8 mouse cellular contexts compared by ENCODE assay signal in genomic region chr7:128417930-128418779, GRCm38 (mm10). TPM values are rescaled to one million over a fixed set of nuclear protein-coding genes. Genes with fewer than 3 reads are reported as not detected.
DNase-seq lines count a peak whose midpoint lies in the region; ATAC-seq and TF ChIP-seq lines count a peak whose summit lies in the region.

Gene Rgs10 (minus strand): TSS chr7:128418758.

- DNase-seq in MEL (ENCODE audit: low read depth, low spot score) = peak; percentile 70
- DNase-seq in cerebellum, adult 9-11 months = peak; percentile 11
- peak; percentile 13 to 27 for DNase-seq in frontal cortex, postnatal 14 days (ENCODE audit: low spot score in 2 of 2)
- DNase-seq in layer of hippocampus, postnatal 25 days (ENCODE audit: extremely low spot score in 1 of 2, low spot score in 1 of 2) = peak; percentile 34
- peak; percentile 66 for DNase-seq in lung, postnatal 36 days
- DNase-seq in retina, postnatal 1 day = peak; percentile 82
- DNase-seq in urinary bladder, postnatal 10 days (ENCODE audit: low spot score) = peak; percentile 14

- H3K79me2 ChIP-seq in MEL (ENCODE audit: control insufficient read depth, insufficient read depth, low read length, poor library complexity) = peaks cover 2% of the 10 kb centered on the region

- ATAC-seq in hindbrain, embryonic 12.5 days (ENCODE audit: low FRiP score) = peak; percentile 83

- H3K9ac ChIP-seq in MEL (ENCODE audit: control insufficient read depth, low read depth, low read length, poor library complexity, severe bottlenecking) = peak within 1 kb of the TSS; percentile 85
- H3K9ac ChIP-seq in hindbrain, embryonic 12.5 days = peak within 1 kb of the TSS; percentile 76

- peaks cover 3 to 32% of the 10 kb centered on the region in 2 experiments; a peak in 3 of 4 replicates for H3K4me1 ChIP-seq in MEL (ENCODE audit: control insufficient read depth in 1 of 2, insufficient read depth in 2 of 2, low read length in 2 of 2)
- H3K4me1 ChIP-seq in hindbrain, embryonic 12.5 days = peaks cover 22% of the 10 kb centered on the region

- no peaks in the 10 kb centered on the region for H3K9me3 ChIP-seq in MEL (replicated peaks; ENCODE audit: insufficient read depth, low read length)
- H3K9me3 ChIP-seq in hindbrain, embryonic 12.5 days (replicated peaks) = no peaks in the 10 kb centered on the region

- peak within 1 kb of the TSS; percentile 92 for H3K4me2 ChIP-seq in hindbrain, embryonic 12.5 days (replicated peaks)

- H3K27ac ChIP-seq in MEL (ENCODE audit: control insufficient read depth, low read depth, low read length) = no peak within 1 kb of the TSS
- H3K27ac ChIP-seq in hindbrain, embryonic 12.5 days = no peak within 1 kb of the TSS

- peaks cover 0 to 16% of the 10 kb centered on the region in 2 experiments; a peak in 2 of 4 replicates for H3K36me3 ChIP-seq in MEL (ENCODE audit: control insufficient read depth in 1 of 2, insufficient read depth in 2 of 2, low read length in 2 of 2)
- no peaks in the 10 kb centered on the region for H3K36me3 ChIP-seq in hindbrain, embryonic 12.5 days

- TF ChIP-seq POLR2A in MEL (IDR thresholded peaks at IDR 0.05; ENCODE audit: control insufficient read depth in 1 of 2, insufficient read depth in 1 of 2, low read depth in 1 of 2, low read length in 2 of 2, poor library complexity in 1 of 2) = peak; percentile 45 to 46; a peak in 1 of 4 replicates

- TF ChIP-seq EP300 in MEL (IDR thresholded peaks at IDR 0.05; ENCODE audit: low read depth in 1 of 2, low read length in 2 of 2) = no peak

- peaks cover 0 to 3% of the 10 kb centered on the region in 2 experiments; a peak in 1 of 4 replicates for H3K27me3 ChIP-seq in MEL (ENCODE audit: control insufficient read depth in 1 of 2, insufficient read depth in 2 of 2, low read length in 2 of 2)
- H3K27me3 ChIP-seq in hindbrain, embryonic 12.5 days = peaks cover 77% of the 10 kb centered on the region

- TF ChIP-seq RAD21 in MEL (IDR thresholded peaks at IDR 0.05; ENCODE audit: low read depth, low read length) = no peak

- under 1% methylated on average over 74 of the region's 102 CpGs for WGBS in hindbrain, embryonic 12.5 days

- H3K4me3 ChIP-seq in MEL (ENCODE audit: control insufficient read depth in 1 of 2, insufficient read depth in 1 of 2, low read depth in 2 of 2, low read length in 2 of 2) = peak within 1 kb of the TSS; percentile 58 to 90
- peak within 1 kb of the TSS; percentile 72 for H3K4me3 ChIP-seq in hindbrain, embryonic 12.5 days

- no peak for TF ChIP-seq CTCF in MEL (IDR thresholded peaks at IDR 0.05 in 2 of 3, conservative IDR thresholded peaks at IDR 0.05 in 1 of 3; ENCODE audit: control insufficient read depth in 1 of 3, insufficient read depth in 1 of 3, low read depth in 2 of 3, low read length in 3 of 3, poor library complexity in 1 of 3, severe bottlenecking in 1 of 3)

TF ChIP-seq in MEL, 35 proteins besides CTCF, POLR2A, EP300 and RAD21:
- TF ChIP-seq CHD1 (IDR thresholded peaks at IDR 0.05; ENCODE audit: low read depth, low read length) = no peak
- TF ChIP-seq ZC3H11A (IDR thresholded peaks at IDR 0.05; ENCODE audit: low read depth, low read length) = no peak
- 0 out of 2 replicates have a peak, but pooled peaks have one; percentile 5 for TF ChIP-seq MAZ (IDR thresholded peaks at IDR 0.05; ENCODE audit: low read depth, low read length)
- TF ChIP-seq NELFE (IDR thresholded peaks at IDR 0.05; ENCODE audit: low read depth, low read length) = no peak
- peak; percentile 94; the same call in 1 of the 2 replicates for TF ChIP-seq UBTF (IDR thresholded peaks at IDR 0.05; ENCODE audit: borderline replicate concordance, insufficient read depth, low read depth, low read length)
- TF ChIP-seq USF2 (IDR thresholded peaks at IDR 0.05; ENCODE audit: borderline replicate concordance in 1 of 2, insufficient read depth in 1 of 2, low read depth in 1 of 2, low read length in 2 of 2) = no peak
- TF ChIP-seq SIN3A (IDR thresholded peaks at IDR 0.05; ENCODE audit: low read length) = 0 out of 2 replicates have a peak, but pooled peaks have one; percentile 5

RNA-seq across cellular contexts. Expression of gene Rgs10, which starts in this region (rescaled TPM):
- total RNA-seq in MEL (2012; rRNA removed) = 44.6 and 44.7 TPM in 2 replicates
- polyA plus RNA-seq in MEL (2012; ENCODE audit: insufficient read depth in 1 of 2, insufficient read length in 2 of 2, low read depth in 1 of 2, low replicate concordance in 2 of 2, missing spikeins in 1 of 2) = 10 to 100 TPM in 1 of 2 experiments, not detected in 1; 42.3 TPM
- 13.5 and 16.7 TPM in 2 replicates for polyA plus RNA-seq in hindbrain, embryonic 12.5 days (2016; fragmentation: Nextera tagmentation; extraction: Ambion mirVana)
- 10 to 100 TPM; 42.3 to 48.8 TPM for total RNA-seq in layer of hippocampus, postnatal 25 days (2021)

Comparison
In these comparisons a context has a peak if more than half of its experiments do, and no peak if none do; other contexts are left out.
1. DNase-seq: peak in every context shown above with its lines; median percentile 82 in retina, postnatal 1 day; 70 in MEL; 66 in lung, postnatal 36 days; 34 in layer of hippocampus, postnatal 25 days; 20 in frontal cortex, postnatal 14 days; 14 in urinary bladder, postnatal 10 days; 11 in cerebellum, adult 9-11 months.